Mouse (Mus musculus): ENCODE measurements around the gene Capn11.

GRCm38 (mm10) chr17:45672598-45672997, 13.5 kb upstream of the Capn11 start:
- TF ChIP-seq CTCF (IDR thresholded peaks at IDR 0.05; ENCODE audit: low read depth, low read length) (no peak), POLR2A (IDR thresholded peaks at IDR 0.05; ENCODE audit: extremely low read depth, insufficient read depth, low read length) (no peak)
